Comparison of ENCODE assay signal across 9 mouse cellular contexts in the genomic region with DNA sequence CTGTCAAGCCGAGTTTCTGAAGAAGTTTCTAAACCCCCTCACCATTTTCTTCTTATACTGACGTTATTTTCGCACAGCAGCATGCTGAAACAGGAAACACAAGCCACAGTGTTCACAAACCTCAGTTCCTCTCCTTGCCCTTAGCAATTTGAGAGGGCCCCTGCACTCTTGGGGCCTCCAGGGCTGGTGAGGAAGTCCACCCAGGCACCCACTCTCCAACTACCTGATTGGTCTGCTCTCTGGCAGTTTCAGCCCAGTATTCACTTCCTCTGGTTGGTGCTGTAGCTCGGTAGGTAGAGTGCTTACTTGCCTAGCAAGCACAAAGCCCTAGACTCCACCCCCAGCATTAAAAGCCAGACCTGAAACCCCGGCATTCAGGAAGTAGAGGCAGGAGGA. TPM values are rescaled to one million over a fixed set of nuclear protein-coding genes. Genes with fewer than 3 reads are reported as not detected.
DNase-seq lines count a peak whose midpoint lies in the region; ATAC-seq and TF ChIP-seq lines count a peak whose summit lies in the region.
"Had no signal": no experiment of that assay in that cellular context is flagged by ENCODE, and none has a peak within 500 bp of the region (broad histone marks: within the 10 kb centered on the region; RNA-seq: fewer than 3 reads in every experiment).

TSS of gene Traf3ip3 (minus strand) at position 321 of the 396 bp plus-strand sequence.

- no peak within 1 kb of the TSS for H3K4me3 ChIP-seq in limb, embryonic 13.5 days
- H3K4me3 ChIP-seq in limb, embryonic 10.5 days, result no peak within 1 kb of the TSS
- H3K4me3 ChIP-seq in megakaryocyte, embryonic 14.5 days (replicated peaks), result peak within 1 kb of the TSS; percentile 90
- H3K4me3 ChIP-seq in hindbrain, embryonic 11.5 days (ENCODE audit: low read depth, low read length), result no peak within 1 kb of the TSS
- no peak within 1 kb of the TSS; the same call in 1 of the 2 replicates for H3K4me3 ChIP-seq in gastrocnemius, adult 2 months

- no peak within 1 kb of the TSS for H3K4me2 ChIP-seq in limb, embryonic 13.5 days (replicated peaks)
- H3K4me2 ChIP-seq in hindbrain, embryonic 11.5 days (replicated peaks; ENCODE audit: low read depth, low read length), result no peak within 1 kb of the TSS

- no peaks in the 10 kb centered on the region for H3K36me3 ChIP-seq in limb, embryonic 13.5 days
- no peaks in the 10 kb centered on the region for H3K36me3 ChIP-seq in limb, embryonic 10.5 days
- H3K36me3 ChIP-seq in megakaryocyte, embryonic 14.5 days (replicated peaks; ENCODE audit: low read length), result peaks cover 26% of the 10 kb centered on the region
- H3K36me3 ChIP-seq in hindbrain, embryonic 11.5 days (ENCODE audit: control insufficient read depth, insufficient read depth, low read length), result no peaks in the 10 kb centered on the region

- no peak within 1 kb of the TSS for H3K27ac ChIP-seq in limb, embryonic 13.5 days
- H3K27ac ChIP-seq in limb, embryonic 10.5 days, result no peak within 1 kb of the TSS
- H3K27ac ChIP-seq in hindbrain, embryonic 11.5 days (ENCODE audit: low read depth, low read length), result no peak within 1 kb of the TSS
- no peak within 1 kb of the TSS for H3K27ac ChIP-seq in gastrocnemius, adult 2 months
- H3K27ac ChIP-seq: kidney, postnatal 0 days had no signal

- no peaks in the 10 kb centered on the region for H3K27me3 ChIP-seq in limb, embryonic 13.5 days
- H3K27me3 ChIP-seq in limb, embryonic 10.5 days (ENCODE audit: low read depth, poor library complexity, severe bottlenecking), result no peaks in the 10 kb centered on the region
- H3K27me3 ChIP-seq in megakaryocyte, embryonic 14.5 days (replicated peaks), result no peaks in the 10 kb centered on the region
- no peaks in the 10 kb centered on the region for H3K27me3 ChIP-seq in hindbrain, embryonic 11.5 days (ENCODE audit: control insufficient read depth, insufficient read depth, low read length)

- H3K9ac ChIP-seq in limb, embryonic 13.5 days, result no peak within 1 kb of the TSS
- no peak within 1 kb of the TSS for H3K9ac ChIP-seq in hindbrain, embryonic 11.5 days (ENCODE audit: low read depth, low read length)

- DNase-seq in limb, embryonic 10.5 days (ENCODE audit: low spot score), result no peak
- peak; percentile 85 for DNase-seq in thymus, postnatal 25 days
- no peak for DNase-seq in kidney, adult 8-10 months
- no peak for DNase-seq in hindbrain, embryonic 11.5 days (ENCODE audit: low spot score)
- no peak for DNase-seq in gastrocnemius, adult 2 months

- no peaks in the 10 kb centered on the region for H3K9me3 ChIP-seq in limb, embryonic 13.5 days
- no peaks in the 10 kb centered on the region for H3K9me3 ChIP-seq in limb, embryonic 10.5 days (replicated peaks)
- H3K9me3 ChIP-seq in megakaryocyte, embryonic 14.5 days, result no peaks in the 10 kb centered on the region
- H3K9me3 ChIP-seq in hindbrain, embryonic 11.5 days (ENCODE audit: control insufficient read depth, low read length), result no peaks in the 10 kb centered on the region

- ATAC-seq in limb, embryonic 13.5 days (ENCODE audit: low FRiP score, low read depth), result no peak
- ATAC-seq in hematopoietic stem cell, adult 5-6 weeks (replicated peaks in 1 of 2; ENCODE audit: insufficient read depth in 1 of 2, low FRiP score in 2 of 2, low TSS enrichment in 1 of 2, low read depth in 1 of 2, poor library complexity in 2 of 2, severe bottlenecking in 2 of 2), result peak; percentile 95 to 96
- ATAC-seq in hindbrain, embryonic 11.5 days (ENCODE audit: low FRiP score), result no peak

- H3K4me1 ChIP-seq in limb, embryonic 13.5 days, result no peaks in the 10 kb centered on the region
- H3K4me1 ChIP-seq in limb, embryonic 10.5 days, result 0 out of 2 replicates have a peak, but pooled peaks cover 6% of the 10 kb centered on the region
- peaks cover 64% of the 10 kb centered on the region for H3K4me1 ChIP-seq in megakaryocyte, embryonic 14.5 days
- no peaks in the 10 kb centered on the region for H3K4me1 ChIP-seq in hindbrain, embryonic 11.5 days (replicated peaks; ENCODE audit: control insufficient read depth, insufficient read depth, low read length)

- intact Hi-C loops in gastrocnemius, adult 2 months (cut with DNase I), result no loop called here

- no peak for TF ChIP-seq CTCF in gastrocnemius, adult 2 months (IDR thresholded peaks at IDR 0.05)

- 54% methylated on average over 5 of the region's 5 CpGs for WGBS in limb, embryonic 13.5 days
- WGBS in limb, embryonic 10.5 days, result 67% methylated on average over 5 of the region's 5 CpGs
- WGBS in hindbrain, embryonic 11.5 days, result 71% methylated on average over 5 of the region's 5 CpGs

RNA-seq across cellular contexts. Expression of gene Traf3ip3, which starts in this region (rescaled TPM):
- 11.6 and 12.2 TPM in 2 replicates for polyA plus RNA-seq in limb, embryonic 13.5 days (2015; fragmentation: Nextera tagmentation; extraction: Ambion mirVana)
- 1.0 and 1.5 TPM in 2 replicates for polyA plus RNA-seq in limb, embryonic 10.5 days (2016; fragmentation: Nextera tagmentation; extraction: Ambion mirVana)
- total RNA-seq in hematopoietic stem cell, adult 5-6 weeks (2017), result 102 and 139 TPM in 2 replicates
- polyA plus RNA-seq in megakaryocyte, embryonic 14.5 days (2012; ENCODE audit: insufficient read depth, low replicate concordance), result 7.6 and 33.7 TPM in 2 replicates
- polyA plus RNA-seq in hindbrain, embryonic 11.5 days (2014; fragmentation: Nextera tagmentation; extraction: Ambion mirVana), result 1.9 and 2.3 TPM in 2 replicates
- total RNA-seq in gastrocnemius, adult 2 months (2021), result 1 to 10 TPM in 1 of 2 experiments, under 1 TPM in 1; 0.48 to 1.2 TPM

Comparison
In these comparisons a context has a peak if more than half of its experiments do, and no peak if none do; other contexts are left out.
1. RNA of gene Traf3ip3 (total RNA-seq): 102 to 139 TPM in hematopoietic stem cell, adult 5-6 weeks; 0.48 to 1.2 TPM in gastrocnemius, adult 2 months; every median in the first group is over 10 times any median in the second.
2. ATAC-seq: peak in hematopoietic stem cell, adult 5-6 weeks (2 of 2); none in limb, embryonic 13.5 days (single experiment) and hindbrain, embryonic 11.5 days (single experiment).